Mouse (Mus musculus) E14TG2a.4 (cell line): Measurements from ENCODE around the gene C1qtnf2.

ENCODE experiments used
- CTCF ChIP-seq: conservative IDR thresholded peaks from 2 replicates; pipeline ENCODE4 v1.5.1; 2014; ENCODE audit warnings: low read length
- NANOG ChIP-seq: IDR thresholded peaks from 2 replicates; pipeline ENCODE4 v1.6.1; 2014; ENCODE audit warnings: borderline replicate concordance, low read length, mixed read lengths
- POU5F1 ChIP-seq: IDR thresholded peaks from 2 replicates; pipeline ENCODE4 v1.6.1; 2014; ENCODE audit warnings: low read length, borderline replicate concordance

- TF ChIP-seq CTCF = no peak
- no peak for TF ChIP-seq POU5F1
- no peak for TF ChIP-seq NANOG
Measured at GRCm38 (mm10) chr11:43443183-43443582, 30.9 kb upstream of the C1qtnf2 start.
